Mouse (Mus musculus) brain, embryonic 18.5 days (tissue): ENCODE measurements around the gene Naaladl2.
A peak's percentile ranks its signal among the peaks of the same experiment; 100 is the strongest.

Experiments used
- DNase-seq: peaks from one replicate; pipeline ENCODE4 v3.0.0-alpha.2; 2012; ENCODE audit warnings: low read depth, low spot score

Gene Naaladl2

GRCm38 (mm10) chr3:24690162-24690915 lies 453.7 kb downstream of the Naaladl2 start:
- no peak for DNase-seq

DNA sequence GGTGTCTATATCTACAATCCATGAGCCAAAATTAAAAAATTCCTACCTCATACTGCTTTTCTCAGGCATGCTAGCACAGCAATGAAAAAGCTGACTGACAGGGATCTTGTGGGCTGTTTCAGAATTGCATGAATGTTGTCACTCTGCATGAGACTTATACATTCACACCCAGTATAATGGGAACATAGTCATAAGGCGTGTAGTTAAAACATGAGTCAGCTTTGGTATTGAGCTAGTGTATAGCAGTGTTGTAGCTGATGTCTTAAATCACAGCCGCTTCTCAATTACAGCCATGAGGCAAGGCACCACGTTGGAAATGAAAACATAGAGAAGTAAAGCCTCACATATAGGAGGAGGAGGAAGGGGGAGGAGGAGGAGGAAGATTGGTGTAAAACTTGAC lies 473.6 kb downstream of the Naaladl2 start:
- no peak for DNase-seq

- no peak for DNase-seq
Observed at GRCm38 (mm10) chr3:24668052-24668916, 475.8 kb downstream of the Naaladl2 start.

GRCm38 (mm10) chr3:24665408-24665807 lies 478.7 kb downstream of the Naaladl2 start:
- DNase-seq, result no peak

GRCm38 (mm10) chr3:24663749-24664148 lies 480.3 kb downstream of the Naaladl2 start:
- no peak for DNase-seq

GRCm38 (mm10) chr3:24630032-24630431 lies 514.0 kb downstream of the Naaladl2 start:
- no peak for DNase-seq

- no peak for DNase-seq
Observed at GRCm38 (mm10) chr3:24605485-24605884, 538.6 kb downstream of the Naaladl2 start.

GRCm38 (mm10) chr3:24604791-24605320 lies 539.2 kb downstream of the Naaladl2 start:
- no peak for DNase-seq

DNA sequence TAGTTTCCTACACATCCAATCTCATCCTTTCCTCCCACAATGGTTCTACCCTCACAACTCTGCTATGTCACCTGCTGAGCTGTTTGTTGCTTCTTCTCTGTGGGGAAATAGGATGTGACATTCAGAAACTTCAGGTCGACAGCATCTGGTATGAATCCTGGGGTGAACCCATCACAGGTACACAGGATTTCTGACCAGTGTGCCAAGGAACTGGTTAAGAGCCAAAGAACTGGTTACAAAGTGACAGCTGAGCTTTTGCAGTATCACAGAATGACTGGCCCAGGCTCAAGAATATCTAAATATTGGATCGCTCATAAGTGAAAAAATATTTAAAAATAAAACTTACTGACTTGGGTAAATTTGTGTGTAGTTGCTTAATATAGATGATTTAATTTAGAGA lies 548.6 kb downstream of the Naaladl2 start:
- no peak for DNase-seq

DNA sequence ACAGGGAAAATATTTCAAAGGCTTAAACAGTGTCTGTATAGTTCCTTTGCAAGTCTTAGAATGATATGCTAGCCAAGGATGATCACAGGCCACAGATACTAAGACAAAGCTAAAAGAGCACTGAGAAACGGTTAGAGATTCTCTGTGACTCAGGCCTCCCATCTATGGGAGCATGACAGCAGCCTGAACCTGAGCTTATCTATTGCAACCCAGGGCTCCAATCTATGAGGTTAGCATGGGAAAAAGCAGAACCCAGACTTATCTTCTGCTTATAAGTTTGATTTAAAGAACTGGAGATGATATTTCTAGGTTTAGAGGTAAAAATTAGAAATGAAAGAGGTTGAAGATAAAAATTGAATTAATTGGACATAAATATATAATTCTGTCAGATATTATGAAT lies 587.4 kb downstream of the Naaladl2 start:
- DNase-seq, result no peak

DNA sequence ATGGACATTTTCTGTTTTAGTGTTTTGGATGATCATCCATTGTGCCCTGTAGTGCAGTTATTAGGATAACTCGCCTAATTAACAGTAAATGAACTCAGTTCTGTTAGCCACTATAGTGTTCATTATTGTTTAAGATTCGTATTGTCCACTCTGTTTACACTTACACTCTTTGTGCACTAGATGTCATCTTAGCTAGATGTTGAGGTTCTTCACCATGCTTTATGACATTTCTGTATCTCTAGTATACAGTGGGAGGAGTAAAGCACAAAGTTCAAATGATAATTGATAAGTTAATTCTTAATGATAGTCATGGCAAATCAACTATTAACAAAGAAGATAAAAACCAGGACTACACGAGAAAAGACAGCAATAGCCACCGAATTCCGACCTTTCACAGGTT lies 590.4 kb downstream of the Naaladl2 start:
- DNase-seq, result no peak

DNA sequence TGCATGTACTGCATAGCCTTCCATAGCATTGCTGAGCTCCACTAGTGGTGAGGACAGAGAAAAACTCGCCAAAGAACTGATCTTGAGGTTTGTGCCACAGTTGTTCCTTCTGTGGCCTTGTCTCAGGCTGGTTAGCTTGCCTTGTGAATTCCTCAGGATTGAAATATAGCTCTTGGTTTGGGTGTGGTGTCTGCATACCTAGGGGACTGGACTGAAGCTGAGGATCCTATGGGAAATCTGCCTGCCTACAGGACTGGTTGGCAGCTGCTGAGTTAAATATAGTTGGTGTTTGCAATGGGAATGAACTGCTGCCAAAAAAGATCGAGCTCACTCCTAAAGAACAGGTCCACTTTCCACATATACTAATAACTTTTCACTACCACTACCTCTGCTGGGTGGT lies 591.4 kb downstream of the Naaladl2 start:
- no peak for DNase-seq

DNA sequence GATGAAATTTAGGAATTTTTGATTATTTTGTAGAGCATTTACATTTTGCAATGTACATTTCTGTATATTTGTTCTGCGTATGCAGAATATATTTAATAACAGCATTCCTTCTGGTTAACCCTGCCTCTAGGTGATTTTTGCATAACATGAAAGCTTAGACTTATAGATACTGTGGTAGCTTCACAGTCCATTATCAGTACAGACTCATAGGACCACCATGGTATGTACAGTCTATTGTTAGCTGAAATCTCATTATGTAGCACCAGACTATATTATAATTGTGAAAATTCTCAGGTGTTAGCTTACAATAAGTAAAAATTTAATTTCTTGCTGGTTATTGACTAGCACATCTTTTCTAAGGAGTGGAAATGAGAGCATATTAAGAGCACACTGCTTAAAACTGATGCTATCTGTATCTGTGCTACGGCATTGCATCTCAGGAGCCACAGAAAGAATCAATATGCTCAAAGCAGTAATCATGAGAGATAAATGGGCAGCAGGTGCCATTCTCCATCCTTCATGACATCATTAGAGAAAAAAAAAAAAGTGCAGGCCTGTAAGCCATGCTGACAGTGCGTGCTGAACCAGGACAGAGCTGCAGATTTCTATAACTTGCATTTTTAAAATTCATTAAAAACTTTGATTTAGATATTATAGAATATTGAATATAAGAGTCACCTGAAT lies 610.1 kb downstream of the Naaladl2 start:
- DNase-seq, result no peak

- DNase-seq, result no peak
Observed at GRCm38 (mm10) chr3:24514918-24515317, 629.1 kb downstream of the Naaladl2 start.

GRCm38 (mm10) chr3:24486456-24487112 lies 657.5 kb downstream of the Naaladl2 start:
- peak; percentile 45 for DNase-seq

- no peak for DNase-seq
Observed at GRCm38 (mm10) chr3:24463941-24464340, 680.1 kb downstream of the Naaladl2 start.

- no peak for DNase-seq
Observed at GRCm38 (mm10) chr3:24440621-24441020, 703.4 kb downstream of the Naaladl2 start.

DNA sequence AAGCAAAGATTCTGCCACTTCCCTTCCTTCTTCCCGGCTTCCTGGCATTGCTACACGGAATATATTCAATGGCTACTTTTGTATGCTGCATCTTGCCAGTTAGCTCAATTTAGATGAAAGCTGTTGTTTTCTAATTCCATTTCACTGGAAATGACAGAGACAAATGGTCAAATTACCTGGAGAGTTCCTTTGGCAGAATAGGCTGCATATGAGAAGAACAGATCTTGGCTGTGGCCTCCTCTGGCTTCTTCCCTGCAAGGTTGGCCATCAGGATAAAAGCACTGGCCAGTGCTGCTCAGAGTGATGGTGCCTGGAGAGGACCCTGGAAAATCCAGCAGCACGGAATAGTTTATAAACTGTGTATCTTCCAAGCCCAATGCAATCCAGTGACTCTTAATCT lies 711.3 kb downstream of the Naaladl2 start:
- no peak for DNase-seq

GRCm38 (mm10) chr3:24391737-24392136 lies 752.3 kb downstream of the Naaladl2 start:
- no peak for DNase-seq

GRCm38 (mm10) chr3:24391311-24391710 lies 752.8 kb downstream of the Naaladl2 start:
- no peak for DNase-seq

DNA sequence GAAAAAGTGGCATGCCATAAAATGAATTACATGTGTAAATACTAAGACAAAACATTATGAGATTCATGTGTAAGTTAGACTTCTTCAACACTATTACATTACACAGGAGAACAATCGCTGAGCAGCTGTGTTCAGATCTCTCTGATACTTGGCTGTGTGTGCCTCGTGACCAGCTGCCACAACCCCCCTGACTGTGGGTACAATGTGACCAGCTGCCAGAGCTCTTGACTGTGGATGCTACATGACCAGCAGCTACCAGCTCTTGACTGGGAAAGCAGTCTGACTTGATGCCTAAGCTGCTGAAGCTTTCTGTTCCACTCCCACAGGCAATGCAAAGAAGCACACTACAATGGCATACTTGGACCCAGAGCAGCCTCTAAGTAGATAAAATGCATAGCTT lies 789.1 kb downstream of the Naaladl2 start:
- DNase-seq, result no peak
